Mouse (Mus musculus) neural tube, postnatal 0 days (tissue): ENCODE measurements around the gene Sfr1. TPM values are rescaled to one million over a fixed set of nuclear protein-coding genes. Genes with fewer than 3 reads are reported as not detected.

ENCODE experiments used
- microRNA-seq: library from miRNA; unstranded; fragments of <30 nt; microRNA quantifications from one replicate; pipeline ENCODE4, GENCODE M21; 2016
- polyA plus RNA-seq: library from polyadenylated mRNA; unstranded; fragments of >200 nt; fragmentation: Nextera tagmentation; extraction: Ambion mirVana; gene quantifications from 2 replicates; pipeline ENCODE4 v1.2.1, GENCODE M21; 2015

Sfr1 gene
- polyA plus RNA-seq = 187 and 210 TPM in 2 replicates

DNA sequence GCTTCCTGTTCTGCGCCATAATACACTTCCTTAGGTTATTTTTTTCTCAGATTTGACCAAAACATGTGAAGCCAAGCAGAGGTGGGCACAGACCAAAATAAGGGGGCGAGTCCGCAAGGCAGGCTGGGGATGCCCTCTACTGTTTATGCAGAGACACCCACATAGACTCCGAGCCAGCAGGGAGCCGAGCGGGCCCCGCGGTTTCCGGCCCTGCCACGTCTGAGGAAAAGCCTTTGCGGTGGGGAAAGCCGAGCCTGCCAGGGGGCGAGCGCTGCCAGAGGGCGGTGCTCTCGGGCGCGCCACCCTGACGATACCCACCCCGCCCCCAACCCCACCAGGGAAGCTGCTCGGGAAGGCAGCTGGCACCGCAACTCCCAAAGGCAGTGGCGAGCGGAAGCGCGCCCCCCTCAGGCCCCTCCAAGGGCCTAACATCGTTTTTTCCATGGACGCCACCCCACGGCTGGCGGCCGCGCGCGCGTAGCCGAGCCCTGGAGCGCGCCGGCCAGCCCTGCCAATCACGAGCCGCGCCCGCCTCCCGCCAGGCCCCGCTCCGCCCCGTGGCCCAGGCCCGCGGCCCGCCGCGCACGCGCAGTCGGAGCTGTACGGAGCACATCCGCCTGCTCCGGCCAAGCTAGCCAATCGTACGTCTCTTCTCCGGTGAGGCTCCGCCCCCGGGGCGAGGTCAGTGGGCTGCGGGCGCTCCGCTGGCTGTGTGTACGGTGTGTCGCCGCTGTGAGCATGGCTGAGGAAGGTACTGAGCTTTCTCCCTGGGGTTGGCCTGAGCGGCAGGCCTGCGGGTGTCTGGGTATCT, at the start of gene Sfr1:
Sfr1 (plus strand) TSS at position 612 of the 811 bp plus-strand sequence.

DNA sequence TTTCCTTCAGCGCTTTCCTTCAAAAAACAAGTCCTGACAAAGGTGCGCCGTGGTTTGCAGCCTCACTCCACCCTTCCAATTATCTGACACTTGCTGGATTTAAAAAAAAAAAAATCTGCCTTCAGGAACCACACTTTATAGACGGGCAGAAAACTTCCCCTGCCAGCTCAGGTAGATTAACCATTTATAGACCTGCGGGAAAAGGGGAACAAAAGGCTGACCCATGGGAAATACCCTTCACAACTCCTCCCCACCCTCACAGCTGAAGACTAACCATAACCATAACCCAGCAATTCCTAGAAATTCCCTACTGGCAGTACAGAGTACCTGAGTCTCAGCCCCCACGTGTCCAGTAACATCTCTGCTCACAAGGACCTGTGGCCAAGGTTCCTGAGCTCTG, 39.5 kb upstream of the Sfr1 start, which contains the start of gene Col17a1:
Col17a1 (minus strand) TSS at position 101 of the 400 bp plus-strand sequence.

Small RNA genes within 50 kb of the gene (microRNA-seq; reads per million reads assigned to microRNA genes)
- not detected for gene Mir8090

Other genes starting within 250 kb of the Sfr1 start
- 18.5 and 19.8 TPM in 2 replicates for gene Stn1, start 194.2 kb upstream of the Sfr1 start, polyA plus RNA-seq
- 5.5 and 8.0 TPM in 2 replicates for gene Slk, start 152.0 kb upstream of the Sfr1 start, polyA plus RNA-seq
- gene Col17a1, start 39.6 kb upstream of the Sfr1 start, polyA plus RNA-seq = 0.21 and 0.29 TPM in 2 replicates
- 145 and 146 TPM in 2 replicates for gene Gsto1, start 123.3 kb downstream of the Sfr1 start, polyA plus RNA-seq
- 1.7 and 2.2 TPM in 2 replicates for gene Gsto2, start 133.9 kb downstream of the Sfr1 start, polyA plus RNA-seq
- 1.7 and 2.7 TPM in 2 replicates for gene Cfap43, start 187.6 kb downstream of the Sfr1 start, polyA plus RNA-seq
- gene Itprip, start 187.6 kb downstream of the Sfr1 start, polyA plus RNA-seq = 2.2 and 2.6 TPM in 2 replicates
- 0.59 and 1.2 TPM in 2 replicates for gene Cfap58, start 206.0 kb downstream of the Sfr1 start, polyA plus RNA-seq